Mouse (Mus musculus) gastrocnemius, postnatal 4 days (tissue): ENCODE data around the gene Arv1. TPM values are rescaled to one million over a fixed set of nuclear protein-coding genes. Genes with fewer than 3 reads are reported as not detected.
A peak's percentile ranks its signal among the peaks of the same experiment; 100 is the strongest.

Experiments
- DNase-seq, 2 experiments: peaks; one replicate each; pipeline ENCODE4 v3.0.0; 2021 to 2022; ENCODE audit warnings: low spot score in 2 of 2, mixed read lengths in 2 of 2
- total RNA-seq, 2 experiments: library from RNA; stranded (reverse); gene quantifications; 2 replicates each; pipeline ENCODE4 v1.2.3; 2021

Arv1 gene
- total RNA-seq, 2 experiments from 2014 or later = 6.6 to 7.1 TPM

- no peak for DNase-seq
Observed at GRCm38 (mm10) chr8:124720938-124721861, 739 bp upstream of the Arv1 start.

GRCm38 (mm10) chr8:124724301-124724700, 2.4 kb downstream of the Arv1 start:
- DNase-seq = no peak

- no peak for DNase-seq
Observed at GRCm38 (mm10) chr8:124732828-124733227, 10.9 kb downstream of the Arv1 start.

- DNase-seq = no peak
Observed at GRCm38 (mm10) chr8:124735371-124735911, 13.5 kb downstream of the Arv1 start.

- DNase-seq = no peak
Observed at GRCm38 (mm10) chr8:124739268-124739667, 17.3 kb downstream of the Arv1 start.

- DNase-seq = no peak
Observed at GRCm38 (mm10) chr8:124746661-124747060, 24.7 kb downstream of the Arv1 start.

- no peak for DNase-seq
Observed at GRCm38 (mm10) chr8:124751191-124751590, 29.3 kb downstream of the Arv1 start.

GRCm38 (mm10) chr8:124751709-124752173, 29.8 kb downstream of the Arv1 start, which contains the start of gene Fam89a:
Gene Fam89a, minus strand, starts transcription at chr8:124751832.
- peak; percentile 27 to 51 for DNase-seq

- DNase-seq = no peak
Observed at GRCm38 (mm10) chr8:124752325-124752862, 30.5 kb downstream of the Arv1 start.

GRCm38 (mm10) chr8:124754101-124754791, 32.3 kb downstream of the Arv1 start:
- DNase-seq = no peak

GRCm38 (mm10) chr8:124754792-124755190, 32.9 kb downstream of the Arv1 start:
- DNase-seq = no peak

GRCm38 (mm10) chr8:124755481-124755880, 33.5 kb downstream of the Arv1 start:
- no peak for DNase-seq

- no peak for DNase-seq
Observed at GRCm38 (mm10) chr8:124756153-124756552, 34.2 kb downstream of the Arv1 start.

- DNase-seq = no peak
Observed at GRCm38 (mm10) chr8:124756601-124757000, 34.7 kb downstream of the Arv1 start.

- DNase-seq = peak in 1 of 2 experiments; percentile 21
Observed at GRCm38 (mm10) chr8:124758544-124758943, 36.6 kb downstream of the Arv1 start.

GRCm38 (mm10) chr8:124763061-124763460, 41.1 kb downstream of the Arv1 start:
- no peak for DNase-seq

GRCm38 (mm10) chr8:124772389-124772788, 50.5 kb downstream of the Arv1 start:
- no peak for DNase-seq

- DNase-seq = peak in 1 of 2 experiments; percentile 65
Observed at GRCm38 (mm10) chr8:124775695-124776094, 53.8 kb downstream of the Arv1 start.

GRCm38 (mm10) chr8:124780236-124780635, 58.3 kb downstream of the Arv1 start:
- no peak for DNase-seq

- no peak for DNase-seq
Observed at GRCm38 (mm10) chr8:124782431-124782830, 60.5 kb downstream of the Arv1 start.

GRCm38 (mm10) chr8:124783228-124783627, 61.3 kb downstream of the Arv1 start:
- DNase-seq = no peak
